Mouse (Mus musculus) frontal cortex, postnatal 25 days (tissue): ENCODE data around the gene Rpl35a.
"Not testable (repeated sequence)": the region's sequence is repeated elsewhere in the genome, so short reads cannot be mapped to it uniquely, and the experiment has no call there.

Experiments used
- DNase-seq, 2 experiments: peaks; one replicate each; pipeline ENCODE4 v3.0.0; 2022; ENCODE audit warnings: low spot score in 2 of 2

Gene Rpl35a

GRCm38 (mm10) chr16:33055655-33056054 lies 598 bp upstream of the Rpl35a start:
- DNase-seq: no peak

GRCm38 (mm10) chr16:33056786-33057185 lies 533 bp downstream of the Rpl35a start:
- DNase-seq: no peak

DNA sequence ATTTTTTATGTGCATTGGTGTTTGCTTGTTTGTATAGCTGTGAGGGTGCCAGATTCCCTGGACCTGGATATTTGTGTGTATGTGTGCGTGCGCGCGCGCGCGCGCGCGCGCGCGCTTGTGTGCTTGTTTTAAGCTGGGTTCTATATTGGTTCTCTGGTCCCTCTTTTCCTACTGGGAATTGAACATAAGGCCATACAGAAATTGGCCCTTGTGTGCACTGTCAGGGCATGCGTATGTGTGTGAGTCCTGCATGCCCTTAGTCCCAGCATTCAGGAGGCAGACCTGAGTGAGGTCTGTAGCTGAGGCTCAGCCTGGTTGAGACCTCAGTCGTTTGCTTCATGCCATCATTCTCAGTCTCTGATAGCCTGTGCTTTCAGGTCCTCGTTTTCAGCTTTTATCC lies 1.8 kb downstream of the Rpl35a start:
- DNase-seq: no peak

DNA sequence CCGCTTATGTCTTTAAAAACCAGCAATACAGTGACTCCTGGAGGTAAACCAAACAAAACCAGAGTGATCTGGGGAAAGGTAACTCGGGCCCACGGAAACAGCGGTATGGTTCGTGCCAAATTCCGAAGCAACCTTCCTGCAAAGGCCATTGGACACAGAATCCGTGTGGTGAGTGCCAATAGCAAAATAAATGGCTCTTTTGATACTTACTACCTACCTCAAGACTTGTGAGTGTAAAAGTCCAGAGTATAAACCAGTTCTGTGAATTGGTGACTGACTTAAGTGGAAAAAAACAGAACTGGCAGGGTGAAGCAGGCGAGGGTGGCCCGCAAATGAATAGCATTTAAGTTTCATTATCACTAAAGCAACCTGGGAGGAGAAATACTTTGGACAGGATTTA lies 2.4 kb downstream of the Rpl35a start:
- DNase-seq: not testable (repeated sequence)

GRCm38 (mm10) chr16:33059471-33059870 lies 3.2 kb downstream of the Rpl35a start:
- DNase-seq: no peak

- no peak for DNase-seq
Observed at GRCm38 (mm10) chr16:33060926-33061325, 4.7 kb downstream of the Rpl35a start.

DNA sequence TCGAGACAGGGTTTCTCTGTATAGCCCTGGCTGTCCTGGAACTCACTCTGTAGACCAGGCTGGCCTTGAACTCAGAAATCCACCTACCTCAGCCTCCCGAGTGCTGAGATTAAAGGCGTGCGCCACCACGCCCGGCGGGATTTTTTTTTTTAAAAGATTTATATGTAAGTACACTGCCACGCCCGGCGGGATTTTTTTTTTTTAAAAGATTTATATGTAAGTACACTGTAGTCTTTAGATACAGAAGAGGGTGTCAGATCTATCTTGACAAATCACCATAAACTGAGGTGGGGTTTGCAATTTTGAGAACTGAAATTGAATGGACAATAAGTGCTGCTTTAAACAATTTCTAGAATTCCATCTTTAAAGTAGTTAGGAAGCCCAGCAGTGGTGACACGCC lies 5.1 kb downstream of the Rpl35a start:
- no peak for DNase-seq

GRCm38 (mm10) chr16:33062024-33062681 lies 5.9 kb downstream of the Rpl35a start, which contains the start of gene Lmln:
TSS of gene Lmln (plus strand) at chr16:33062521.
- peak; percentile 68 to 79 for DNase-seq

GRCm38 (mm10) chr16:33062682-33063131 lies 6.5 kb downstream of the Rpl35a start:
- DNase-seq: peak; percentile 40 to 47

- no peak for DNase-seq
Observed at GRCm38 (mm10) chr16:33063267-33063666, 7.0 kb downstream of the Rpl35a start.

DNA sequence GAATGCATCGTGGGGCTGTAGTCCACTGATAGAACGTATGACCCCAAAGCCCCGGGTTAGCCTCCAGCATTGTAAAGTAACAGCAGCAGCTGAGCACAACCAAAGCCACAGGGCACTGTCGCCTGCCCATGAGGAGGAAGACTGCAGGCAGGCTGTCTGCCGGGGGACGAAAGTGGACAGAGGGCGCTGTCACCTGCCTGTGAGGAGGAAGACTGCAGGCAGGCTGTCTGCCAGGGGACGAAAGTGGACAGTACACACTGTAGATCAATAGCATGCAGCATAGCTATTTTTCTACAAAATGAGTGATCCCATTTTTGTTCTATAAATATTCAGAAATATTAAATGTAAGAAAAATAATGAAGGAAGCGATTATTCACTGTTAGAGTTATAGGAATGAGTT lies 8.4 kb downstream of the Rpl35a start:
- DNase-seq: no peak

- no peak for DNase-seq
Observed at GRCm38 (mm10) chr16:33070928-33071327, 14.7 kb downstream of the Rpl35a start.

DNA sequence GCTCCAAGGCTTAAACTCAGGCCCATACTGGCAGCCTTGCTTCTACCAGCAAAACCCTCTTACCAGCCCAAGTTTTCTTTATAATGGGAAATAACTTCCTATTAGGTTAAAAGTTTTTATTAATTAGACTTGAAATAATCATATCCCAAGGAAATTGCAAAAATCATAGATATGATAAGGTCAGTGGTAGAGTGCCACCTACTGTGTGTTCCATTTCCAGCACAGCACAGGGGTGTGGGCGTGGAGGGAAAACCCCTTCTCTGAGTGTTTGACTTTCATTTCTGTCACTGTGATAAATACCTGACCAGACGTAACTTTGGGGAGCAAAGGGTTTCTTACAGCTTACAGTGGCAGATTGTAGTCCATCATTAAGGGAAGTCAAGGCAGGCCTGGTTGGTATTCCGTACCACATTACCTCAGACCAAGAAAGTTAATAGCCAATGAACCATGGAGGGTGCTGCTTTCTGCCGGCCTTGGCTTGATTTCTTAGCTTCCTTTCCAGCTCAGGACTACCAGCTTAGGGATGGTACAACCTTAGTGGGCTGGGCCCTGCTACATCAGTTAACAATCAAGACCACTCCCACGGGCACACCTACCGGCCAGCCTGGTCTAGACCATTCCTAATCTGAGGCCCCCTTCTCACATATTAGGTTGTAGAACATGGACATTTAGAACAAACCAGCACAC lies 16.8 kb downstream of the Rpl35a start:
- no peak for DNase-seq

- no peak for DNase-seq
Observed at GRCm38 (mm10) chr16:33074967-33075366, 18.7 kb downstream of the Rpl35a start.

DNA sequence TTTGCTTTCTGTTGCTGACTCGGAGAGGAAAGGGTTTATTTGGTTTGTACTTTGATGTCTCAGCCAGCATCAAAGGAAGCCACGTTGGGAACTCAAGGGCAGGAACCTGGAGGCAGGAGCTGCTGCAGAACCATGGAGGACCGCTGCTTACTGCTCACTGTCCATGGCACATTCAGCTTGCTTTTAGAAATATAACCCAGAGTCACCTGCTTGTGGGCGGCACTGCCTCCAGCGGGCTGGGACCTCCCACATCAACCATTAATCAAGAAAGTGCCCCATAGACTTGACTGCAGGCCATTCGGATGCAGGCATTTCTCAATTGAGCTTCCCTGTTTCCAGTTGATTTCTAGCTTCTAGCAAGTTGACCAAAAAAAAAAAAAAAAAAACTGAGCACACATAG lies 19.8 kb downstream of the Rpl35a start:
- no peak for DNase-seq

GRCm38 (mm10) chr16:33077069-33077627 lies 20.9 kb downstream of the Rpl35a start:
- DNase-seq: no peak

GRCm38 (mm10) chr16:33080063-33080462 lies 23.8 kb downstream of the Rpl35a start:
- DNase-seq: no peak

GRCm38 (mm10) chr16:33082951-33083350 lies 26.7 kb downstream of the Rpl35a start:
- DNase-seq: no peak

GRCm38 (mm10) chr16:33083996-33084395 lies 27.7 kb downstream of the Rpl35a start:
- DNase-seq: no peak

DNA sequence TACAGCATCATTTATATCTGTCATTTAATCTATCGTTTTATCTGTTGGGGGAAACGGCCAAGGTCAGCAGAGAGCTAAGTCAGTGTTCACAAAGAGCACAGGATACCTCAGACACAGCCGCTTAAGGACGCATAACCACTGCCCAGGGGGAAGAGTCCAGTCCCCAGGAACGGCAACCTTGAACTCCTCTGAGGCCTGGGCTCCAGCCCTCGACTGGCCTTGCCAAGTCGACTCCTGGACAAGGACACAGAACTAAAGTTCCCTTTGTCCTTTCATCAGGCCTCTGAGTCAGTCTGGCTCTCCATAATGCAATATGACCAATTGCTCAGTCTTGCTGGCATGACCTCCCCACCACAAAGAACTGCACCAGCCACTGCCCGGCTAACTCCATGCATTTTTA lies 29.4 kb downstream of the Rpl35a start:
- DNase-seq: no peak
